Mouse (Mus musculus) heart, adult 2 months (tissue): ENCODE measurements at regions not wholly inside any gene's neighbourhood (a gene's known extent, or its start where the extent isn't known, plus 50 kb on each side); places are given as distances from the start of the nearest gene placed in this dataset.
A peak's percentile ranks its signal among the peaks of the same experiment; 100 is the strongest.

ENCODE experiments used
- CTCF ChIP-seq: fragments of 200-600 bp; IDR thresholded peaks from 2 replicates; pipeline ENCODE4 v1.8.1; 2022; ENCODE audit warnings: antibody characterized with exemption, mild to moderate bottlenecking, moderate library complexity
- EP300 ChIP-seq: fragments of 200-500 bp; IDR thresholded peaks from 2 replicates; pipeline ENCODE4 v1.6.1; 2011; ENCODE audit warnings: low read depth, low read length, control low read depth; ENCODE audit not compliant: insufficient read depth
- POLR2A ChIP-seq: fragments of 200-500 bp; IDR thresholded peaks from 2 replicates; pipeline ENCODE4 v1.6.1; 2011; ENCODE audit warnings: mild to moderate bottlenecking, low read depth, low read length, control low read depth; ENCODE audit not compliant: insufficient read depth

- TF ChIP-seq CTCF (0 out of 2 replicates have a peak, but pooled peaks have one; percentile 7), POLR2A (peak; percentile 50; the same call in 1 of the 2 replicates), EP300 (peak; percentile 99)
These were observed 50.4 kb upstream of the Otos start for GRCm38 (mm10) chr1:92699048-92699447.
